Mouse (Mus musculus): ENCODE measurements around the gene Bcl2l14.

DNA sequence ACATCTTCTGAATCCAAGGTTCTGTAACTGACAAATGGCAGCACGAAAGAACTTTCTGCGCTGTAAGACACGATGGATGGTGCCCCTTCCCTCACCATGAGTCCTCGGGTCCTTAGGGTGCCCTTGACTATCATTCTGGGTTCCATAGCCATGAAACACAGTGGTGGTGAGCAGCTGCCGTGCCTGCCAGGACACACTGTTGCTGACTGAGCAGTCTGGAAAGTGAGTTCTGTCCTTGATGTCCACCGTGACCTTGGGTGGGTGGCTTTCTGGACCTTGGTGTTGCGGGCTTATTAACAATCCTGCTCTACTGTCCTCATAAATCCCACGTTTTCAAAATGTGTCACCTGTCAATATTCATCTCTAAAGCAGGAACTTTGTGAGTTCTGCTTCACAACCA is 6.2 kb upstream of the Bcl2l14 start:
- no peak for TF ChIP-seq USF1 (IDR thresholded peaks at IDR 0.05; ENCODE audit: low read depth)
- TF ChIP-seq CTCF (IDR thresholded peaks at IDR 0.05; ENCODE audit: control insufficient read depth, insufficient read depth, insufficient read length) = no peak
- no peak for TF ChIP-seq FOSL1 (IDR thresholded peaks at IDR 0.05; ENCODE audit: insufficient read depth, low read length, poor library complexity, severe bottlenecking)
